Mouse (Mus musculus): ENCODE data around the gene Atp5g3.

DNA sequence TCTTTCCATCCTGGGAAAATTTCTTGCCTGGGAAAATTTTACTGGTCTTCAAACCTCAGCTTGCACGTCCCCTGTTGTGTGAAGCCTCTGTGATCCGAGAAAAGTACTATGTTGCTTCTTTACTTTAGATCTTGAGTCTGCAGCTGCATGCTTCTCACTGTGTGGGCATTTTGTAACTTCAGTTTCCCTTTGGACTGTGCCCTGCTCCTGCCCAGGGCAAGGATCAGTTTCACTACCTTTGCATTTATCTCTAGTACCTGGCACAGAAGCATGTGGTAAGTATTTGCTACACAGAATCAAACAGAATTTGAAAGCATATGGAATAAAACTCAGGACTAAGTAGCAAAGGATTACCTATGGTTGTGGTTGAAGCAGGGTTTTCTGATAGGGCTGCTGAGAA lies 27.8 kb upstream of the Atp5g3 start:
- TF ChIP-seq TAL1 (IDR thresholded peaks at IDR 0.05; ENCODE audit: low read length) (no peak), GATA1 (IDR thresholded peaks at IDR 0.05; ENCODE audit: low read length) (no peak)
